Mouse (Mus musculus): ENCODE data around the gene Dguok. TPM values are rescaled to one million over a fixed set of nuclear protein-coding genes. Genes with fewer than 3 reads are reported as not detected.
A peak's percentile ranks its signal among the peaks of the same experiment; 100 is the strongest.

Dguok gene
- total RNA-seq (2018; cell fraction: chromatin; rRNA removed): 100 to 1,000 TPM in 3 of 26 experiments, 10 to 100 TPM in 20, 1 to 10 TPM in 3; 8.4 to 129 (median 57.6) TPM
- 10 to 100 TPM; 15.6 to 42.6 (median 32.2) TPM for total RNA-seq (2018; cell fraction: cytosol; rRNA removed)
- 10 to 100 TPM in 25 of 26 experiments, 1 to 10 TPM in 1; 7.9 to 98.5 (median 32.1) TPM for total RNA-seq (2018; cell fraction: nucleus; rRNA removed)
- 30.7 to 54.0 TPM (median 30.9 TPM) in 3 replicates for polyA plus RNA-seq (2018)

- peak within 1 kb of the TSS; percentile 74 for H3K4me3 ChIP-seq (ENCODE audit: inconsistent target)
- under 1% methylated on average over 54 of the region's 54 CpGs for WGBS (ENCODE audit: missing documents)
Observed at GRCm38 (mm10) chr6:83506258-83507167, at the start of gene Dguok. Dguok (minus strand) TSS chr6:83506969.

GRCm38 (mm10) chr6:83555972-83556371 lies 49.2 kb upstream of the Dguok start:
- WGBS (ENCODE audit: missing documents): 89% methylated on average over 6 of the region's 6 CpGs
- Histone ChIP-seq H3K79me2 (ENCODE audit: inconsistent target) (no peaks in the 10 kb centered on the region), H3K36me3 (ENCODE audit: inconsistent target) (peaks cover 79% of the 10 kb centered on the region), H3K4me3 (ENCODE audit: inconsistent target) (no peak overlapping the region), H3K27ac (no peak overlapping the region)

More at GRCm38 (mm10) chr6:83506258-83507167, at the start of gene Dguok:
- peaks cover 35% of the 10 kb centered on the region for H3K79me2 ChIP-seq (ENCODE audit: inconsistent target)
- no peaks in the 10 kb centered on the region for H3K36me3 ChIP-seq (ENCODE audit: inconsistent target)
- peak within 1 kb of the TSS; percentile 92 for H3K27ac ChIP-seq

GRCm38 (mm10) chr6:83548346-83548745 lies 41.6 kb upstream of the Dguok start:
- WGBS (ENCODE audit: missing documents): 93% methylated on average over 5 of the region's 5 CpGs
- no peak overlapping the region for H3K27ac ChIP-seq
- H3K4me3 ChIP-seq (ENCODE audit: inconsistent target): no peak overlapping the region
- peaks cover 51% of the 10 kb centered on the region for H3K36me3 ChIP-seq (ENCODE audit: inconsistent target)
- H3K79me2 ChIP-seq (ENCODE audit: inconsistent target): no peaks in the 10 kb centered on the region

- Histone ChIP-seq H3K79me2 (ENCODE audit: inconsistent target) (no peaks in the 10 kb centered on the region), H3K27ac (no peak overlapping the region), H3K4me3 (ENCODE audit: inconsistent target) (no peak overlapping the region), H3K36me3 (ENCODE audit: inconsistent target) (peaks cover 38% of the 10 kb centered on the region)
- 98% methylated on average over 3 of the region's 3 CpGs for WGBS (ENCODE audit: missing documents)
Observed at GRCm38 (mm10) chr6:83545778-83546177, 39.0 kb upstream of the Dguok start.

GRCm38 (mm10) chr6:83541756-83542456 lies 35.1 kb upstream of the Dguok start:
- 89% methylated on average over 11 of the region's 11 CpGs for WGBS (ENCODE audit: missing documents)
- H3K36me3 ChIP-seq (ENCODE audit: inconsistent target): peaks cover 30% of the 10 kb centered on the region
- no peak overlapping the region for H3K4me3 ChIP-seq (ENCODE audit: inconsistent target)
- H3K27ac ChIP-seq: no peak overlapping the region
- no peaks in the 10 kb centered on the region for H3K79me2 ChIP-seq (ENCODE audit: inconsistent target)

GRCm38 (mm10) chr6:83540017-83540416 lies 33.2 kb upstream of the Dguok start:
- H3K27ac ChIP-seq: no peak overlapping the region
- H3K4me3 ChIP-seq (ENCODE audit: inconsistent target): no peak overlapping the region
- peaks cover 12% of the 10 kb centered on the region; the same call in 1 of the 2 replicates for H3K36me3 ChIP-seq (ENCODE audit: inconsistent target)
- no peaks in the 10 kb centered on the region for H3K79me2 ChIP-seq (ENCODE audit: inconsistent target)
- WGBS (ENCODE audit: missing documents): 66% methylated on average over 4 of the region's 4 CpGs

GRCm38 (mm10) chr6:83536795-83537059 lies 30.0 kb upstream of the Dguok start:
- 35% methylated on average over 6 of the region's 6 CpGs for WGBS (ENCODE audit: missing documents)

GRCm38 (mm10) chr6:83536028-83536794 lies 29.4 kb upstream of the Dguok start, which contains the start of gene Actg2:
Actg2 (minus strand) TSS chr6:83536265.
- WGBS (ENCODE audit: missing documents): 71% methylated on average over 12 of the region's 12 CpGs
- no peaks in the 10 kb centered on the region for H3K79me2 ChIP-seq (ENCODE audit: inconsistent target)

More at GRCm38 (mm10) chr6:83536795-83537059, 30.0 kb upstream of the Dguok start:
- Histone ChIP-seq H3K27ac (no peak overlapping the region), H3K4me3 (ENCODE audit: inconsistent target) (no peak overlapping the region), H3K36me3 (ENCODE audit: inconsistent target) (no peaks in the 10 kb centered on the region), H3K79me2 (ENCODE audit: inconsistent target) (no peaks in the 10 kb centered on the region)

GRCm38 (mm10) chr6:83532608-83533007 lies 25.8 kb upstream of the Dguok start:
- Histone ChIP-seq H3K4me3 (ENCODE audit: inconsistent target) (no peak overlapping the region), H3K27ac (no peak overlapping the region), H3K36me3 (ENCODE audit: inconsistent target) (no peaks in the 10 kb centered on the region), H3K79me2 (ENCODE audit: inconsistent target) (no peaks in the 10 kb centered on the region)
- 93% methylated on average over 2 of the region's 2 CpGs for WGBS (ENCODE audit: missing documents)

More at GRCm38 (mm10) chr6:83536028-83536794, 29.4 kb upstream of the Dguok start, which contains the start of gene Actg2:
- no peaks in the 10 kb centered on the region for H3K36me3 ChIP-seq (ENCODE audit: inconsistent target)
- no peak within 1 kb of the TSS for H3K4me3 ChIP-seq (ENCODE audit: inconsistent target)
- H3K27ac ChIP-seq: no peak within 1 kb of the TSS

GRCm38 (mm10) chr6:83523194-83523593 lies 16.4 kb upstream of the Dguok start:
- Histone ChIP-seq H3K27ac (no peak overlapping the region), H3K4me3 (ENCODE audit: inconsistent target) (no peak overlapping the region), H3K79me2 (ENCODE audit: inconsistent target) (no peaks in the 10 kb centered on the region), H3K36me3 (ENCODE audit: inconsistent target) (no peaks in the 10 kb centered on the region)
- 65% methylated on average over 6 of the region's 6 CpGs for WGBS (ENCODE audit: missing documents)

GRCm38 (mm10) chr6:83521784-83522183 lies 15.0 kb upstream of the Dguok start:
- Histone ChIP-seq H3K79me2 (ENCODE audit: inconsistent target) (no peaks in the 10 kb centered on the region), H3K27ac (no peak overlapping the region), H3K4me3 (ENCODE audit: inconsistent target) (no peak overlapping the region), H3K36me3 (ENCODE audit: inconsistent target) (no peaks in the 10 kb centered on the region)
- WGBS (ENCODE audit: missing documents): 83% methylated on average over 6 of the region's 6 CpGs

- no peaks in the 10 kb centered on the region for H3K79me2 ChIP-seq (ENCODE audit: inconsistent target)
- H3K4me3 ChIP-seq (ENCODE audit: inconsistent target): no peak overlapping the region
- H3K36me3 ChIP-seq (ENCODE audit: inconsistent target): no peaks in the 10 kb centered on the region
- H3K27ac ChIP-seq: no peak overlapping the region
- WGBS (ENCODE audit: missing documents): 48% methylated on average over 3 of the region's 3 CpGs
Observed at GRCm38 (mm10) chr6:83518637-83519036, 11.9 kb upstream of the Dguok start.

- WGBS (ENCODE audit: missing documents): 89% methylated on average over 3 of the region's 3 CpGs
- no peak overlapping the region for H3K4me3 ChIP-seq (ENCODE audit: inconsistent target)
- H3K27ac ChIP-seq: no peak overlapping the region
Observed at GRCm38 (mm10) chr6:83515172-83515571, 8.4 kb upstream of the Dguok start.

GRCm38 (mm10) chr6:83512495-83512894 lies 5.7 kb upstream of the Dguok start:
- no peaks in the 10 kb centered on the region for H3K36me3 ChIP-seq (ENCODE audit: inconsistent target)

More at GRCm38 (mm10) chr6:83515172-83515571, 8.4 kb upstream of the Dguok start:
- H3K79me2 ChIP-seq (ENCODE audit: inconsistent target): no peaks in the 10 kb centered on the region
- no peaks in the 10 kb centered on the region for H3K36me3 ChIP-seq (ENCODE audit: inconsistent target)

More at GRCm38 (mm10) chr6:83512495-83512894, 5.7 kb upstream of the Dguok start:
- no CpG with 5 or more reads among the region's 1 CpGs for WGBS (ENCODE audit: missing documents)
- Histone ChIP-seq H3K79me2 (ENCODE audit: inconsistent target) (no peaks in the 10 kb centered on the region), H3K4me3 (ENCODE audit: inconsistent target) (no peak overlapping the region), H3K27ac (no peak overlapping the region)
